In the genomic region with DNA sequence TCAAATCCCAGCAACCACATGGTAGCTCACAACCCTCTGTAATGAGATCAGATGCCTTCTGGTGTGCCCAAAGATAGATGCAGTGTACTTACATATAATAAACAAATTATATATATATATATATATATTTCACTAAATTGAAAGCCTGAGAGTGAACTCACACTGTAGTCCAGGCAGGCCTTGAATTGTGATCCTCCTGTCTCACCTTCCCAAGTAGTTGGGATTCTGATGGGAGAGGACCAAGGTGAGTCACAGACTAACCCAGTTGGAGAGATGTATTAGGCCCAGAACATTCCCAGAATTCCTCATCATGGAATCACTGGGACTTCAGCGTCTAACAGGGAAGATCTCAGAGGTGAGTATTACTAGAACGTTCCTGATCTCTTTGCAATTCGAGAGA, we compare ENCODE assay signal across 9 mouse cellular contexts. TPM values are rescaled to one million over a fixed set of nuclear protein-coding genes. Genes with fewer than 3 reads are reported as not detected.
DNase-seq lines count a peak whose midpoint lies in the region; ATAC-seq lines count a peak whose summit lies in the region.
"Had no signal": no experiment of that assay in that cellular context is flagged by ENCODE, and none has a peak within 500 bp of the region (broad histone marks: within the 10 kb centered on the region; RNA-seq: fewer than 3 reads in every experiment).

TSS of gene Nrip2 (plus strand) at position 301 of the 400 bp plus-strand sequence.

- 64% methylated on average over 3 of the region's 3 CpGs for WGBS in intestine, embryonic 16.5 days
- 76% methylated on average over 3 of the region's 3 CpGs for WGBS in neural tube, embryonic 15.5 days

- H3K4me3 ChIP-seq in intestine, embryonic 16.5 days (ENCODE audit: low read length) = peak within 1 kb of the TSS; percentile 38
- peak within 1 kb of the TSS; percentile 40 for H3K4me3 ChIP-seq in neural tube, embryonic 15.5 days (replicated peaks)

- H3K9me3 ChIP-seq in intestine, embryonic 16.5 days (ENCODE audit: control insufficient read depth, low read length) = no peaks in the 10 kb centered on the region
- H3K9me3 ChIP-seq in neural tube, embryonic 15.5 days (replicated peaks) = no peaks in the 10 kb centered on the region

- peak within 1 kb of the TSS; percentile 60 for H3K9ac ChIP-seq in intestine, embryonic 16.5 days (ENCODE audit: low read depth, low read length)
- H3K9ac ChIP-seq in neural tube, embryonic 15.5 days (replicated peaks) = peak within 1 kb of the TSS; percentile 49

- H3K4me1 ChIP-seq in intestine, embryonic 16.5 days (ENCODE audit: control insufficient read depth, insufficient read depth, low read length) = peaks cover 8% of the 10 kb centered on the region
- H3K4me1 ChIP-seq in neural tube, embryonic 15.5 days = peaks cover 33% of the 10 kb centered on the region

- ATAC-seq in intestine, embryonic 16.5 days = no peak
- no peak; the same call in 1 of the 2 replicates for ATAC-seq in neural tube, embryonic 15.5 days (ENCODE audit: low FRiP score)

- H3K27ac ChIP-seq in intestine, embryonic 16.5 days (ENCODE audit: low read length) = 0 out of 2 replicates have a peak within 1 kb of the TSS, but pooled peaks have one; percentile 5
- H3K27ac ChIP-seq in neural tube, embryonic 15.5 days (replicated peaks) = peak within 1 kb of the TSS; percentile 81
- H3K27ac ChIP-seq: macrophage had no signal

- DNase-seq in frontal cortex, adult 2 months (ENCODE audit: extremely low spot score in 1 of 2, low spot score in 1 of 2) = no peak
- DNase-seq in frontal cortex, postnatal 36 days (ENCODE audit: low spot score in 2 of 2) = no peak
- no peak for DNase-seq in left cerebral cortex, adult 8-10 months (ENCODE audit: low spot score in 2 of 2)
- no peak for DNase-seq in left cerebral cortex, postnatal 14 days (ENCODE audit: low spot score in 2 of 2)
- DNase-seq in right cerebral cortex, postnatal 25 days = no peak
- no peak for DNase-seq in cerebellum, postnatal 4 days (ENCODE audit: low spot score in 2 of 2)

- intact Hi-C loops in left cerebral cortex, postnatal 14 days (cut with DNase I) = no loop called here

- no peaks in the 10 kb centered on the region for H3K27me3 ChIP-seq in intestine, embryonic 16.5 days (replicated peaks; ENCODE audit: control insufficient read depth, insufficient read depth, low read length)
- H3K27me3 ChIP-seq in neural tube, embryonic 15.5 days (replicated peaks) = no peaks in the 10 kb centered on the region

- H3K36me3 ChIP-seq in intestine, embryonic 16.5 days (ENCODE audit: control insufficient read depth, insufficient read depth, low read length) = no peaks in the 10 kb centered on the region
- no peaks in the 10 kb centered on the region for H3K36me3 ChIP-seq in neural tube, embryonic 15.5 days

- peak within 1 kb of the TSS; percentile 52 for H3K4me2 ChIP-seq in intestine, embryonic 16.5 days (ENCODE audit: low read depth, low read length)
- H3K4me2 ChIP-seq in neural tube, embryonic 15.5 days = peak within 1 kb of the TSS; percentile 59

RNA-seq across cellular contexts. Expression of gene Nrip2, which starts in this region (rescaled TPM):
- polyA plus RNA-seq in frontal cortex, adult 2 months (2012; rRNA removed) = 21.2 and 22.7 TPM in 2 replicates
- 10 to 100 TPM; 11.6 to 14.2 (median 11.9) TPM for total RNA-seq in left cerebral cortex, adult 8-10 months (2022)
- total RNA-seq in left cerebral cortex, postnatal 14 days (2021) = 1 to 10 TPM; 7.8 to 8.0 TPM
- 5.3 and 5.7 TPM in 2 replicates for polyA plus RNA-seq in intestine, embryonic 16.5 days (2015; fragmentation: Nextera tagmentation; extraction: Ambion mirVana)
- 12.4 and 13.0 TPM in 2 replicates for polyA plus RNA-seq in neural tube, embryonic 15.5 days (2015; fragmentation: Nextera tagmentation; extraction: Ambion mirVana)
- polyA plus RNA-seq: macrophage had no signal
